Comparison of ENCODE assay signal across 8 mouse cellular contexts in the genomic region with DNA sequence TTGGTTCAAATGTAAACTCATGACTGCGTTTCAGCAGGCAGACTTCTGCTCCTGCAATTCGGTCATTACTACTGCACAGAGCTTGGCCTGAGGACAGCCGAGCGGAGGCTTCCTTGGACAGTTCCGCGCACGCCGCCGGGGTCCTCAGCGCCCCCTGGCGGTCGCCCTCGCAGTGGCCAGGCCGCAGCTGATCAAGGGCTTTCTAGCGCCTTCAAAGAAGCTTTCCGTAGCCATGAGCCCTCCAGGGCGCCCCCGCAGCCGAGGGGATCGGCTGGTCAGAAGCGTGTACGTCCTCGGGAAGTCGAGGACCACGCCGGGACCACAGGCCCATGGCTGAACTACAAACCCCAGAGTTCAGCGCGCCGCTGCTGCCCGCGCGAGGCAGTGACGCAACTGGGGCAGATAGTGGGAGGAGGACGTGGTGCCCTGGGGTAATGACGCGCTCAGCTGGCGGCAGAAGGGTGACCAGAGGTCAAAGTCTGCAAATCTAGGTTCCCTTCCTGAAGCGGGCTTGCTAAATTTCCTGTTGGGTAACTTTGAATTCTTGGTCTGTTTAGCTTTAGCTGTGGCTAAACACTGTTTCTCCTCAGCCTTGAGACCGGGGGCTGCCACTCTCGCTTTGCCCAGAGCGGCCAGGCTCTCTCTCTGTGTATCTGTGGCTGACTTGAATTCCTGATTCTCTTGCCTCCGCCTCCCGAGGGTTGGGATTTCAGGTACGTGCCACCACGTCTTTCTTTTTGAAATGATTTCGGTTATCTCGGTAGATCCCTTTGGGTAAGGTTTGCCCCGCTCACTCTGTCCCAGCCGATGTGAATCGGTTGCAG. TPM values are rescaled to one million over a fixed set of nuclear protein-coding genes. Genes with fewer than 3 reads are reported as not detected.
DNase-seq lines count a peak whose midpoint lies in the region; ATAC-seq and TF ChIP-seq lines count a peak whose summit lies in the region.

No protein-coding gene starts in this region.

- H3K9me3 ChIP-seq in heart, embryonic 10.5 days: no peaks in the 10 kb centered on the region
- H3K9me3 ChIP-seq in kidney, embryonic 14.5 days (ENCODE audit: control insufficient read depth, low read length): no peaks in the 10 kb centered on the region
- no peaks in the 10 kb centered on the region for H3K9me3 ChIP-seq in limb, embryonic 15.5 days
- no peaks in the 10 kb centered on the region for H3K9me3 ChIP-seq in midbrain, postnatal 0 days (ENCODE audit: low read length)

- H3K4me3 ChIP-seq in C2C12 (ENCODE audit: insufficient read depth, poor library complexity, severe bottlenecking): peak overlapping the region; percentile 67
- peak overlapping the region; percentile 76 for H3K4me3 ChIP-seq in embryonic fibroblast, embryonic 13.5 days (ENCODE audit: insufficient read depth, low read length)
- H3K4me3 ChIP-seq in heart, embryonic 10.5 days: peak overlapping the region; percentile 61
- peak overlapping the region; percentile 62 for H3K4me3 ChIP-seq in kidney, embryonic 14.5 days (ENCODE audit: low read length)
- peak overlapping the region; percentile 59 for H3K4me3 ChIP-seq in limb, embryonic 15.5 days
- H3K4me3 ChIP-seq in midbrain, postnatal 0 days (ENCODE audit: low read depth, low read length): peak overlapping the region; percentile 59

- H3ac ChIP-seq in C2C12 (ENCODE audit: control insufficient read depth, insufficient read length, low read depth): peak overlapping the region; percentile 64

- WGBS in heart, embryonic 10.5 days: 1% methylated on average over 50 of the region's 50 CpGs
- WGBS in kidney, embryonic 14.5 days: 2% methylated on average over 50 of the region's 50 CpGs
- under 1% methylated on average over 50 of the region's 50 CpGs for WGBS in limb, embryonic 15.5 days
- WGBS in midbrain, postnatal 0 days: under 1% methylated on average over 50 of the region's 50 CpGs

- H3K9ac ChIP-seq in kidney, embryonic 14.5 days (ENCODE audit: low read depth, low read length): peak overlapping the region; percentile 65
- H3K9ac ChIP-seq in limb, embryonic 15.5 days: peak overlapping the region; percentile 54
- peak overlapping the region; percentile 74 for H3K9ac ChIP-seq in midbrain, postnatal 0 days (replicated peaks; ENCODE audit: low read length, poor library complexity, severe bottlenecking)

- H3K27me3 ChIP-seq in C2C12 (ENCODE audit: control insufficient read depth, insufficient read depth, insufficient read length): no peaks in the 10 kb centered on the region
- no peaks in the 10 kb centered on the region for H3K27me3 ChIP-seq in heart, embryonic 10.5 days (ENCODE audit: insufficient read depth, poor library complexity, severe bottlenecking)
- no peaks in the 10 kb centered on the region for H3K27me3 ChIP-seq in kidney, embryonic 14.5 days (ENCODE audit: control insufficient read depth, insufficient read depth, low read length)
- no peaks in the 10 kb centered on the region for H3K27me3 ChIP-seq in limb, embryonic 15.5 days
- no peaks in the 10 kb centered on the region for H3K27me3 ChIP-seq in midbrain, postnatal 0 days (ENCODE audit: insufficient read depth, low read length)

- peak; percentile 84 for TF ChIP-seq POLR2A in embryonic fibroblast, embryonic 13.5 days (IDR thresholded peaks at IDR 0.05; ENCODE audit: low read depth, low read length)

- ATAC-seq in kidney, embryonic 14.5 days (ENCODE audit: low FRiP score, low TSS enrichment): peak; percentile 98
- peak; percentile 94 for ATAC-seq in limb, embryonic 15.5 days (ENCODE audit: insufficient number of reproducible peaks, low FRiP score, low TSS enrichment, low read depth)
- peak; percentile 96 for ATAC-seq in midbrain, postnatal 0 days (ENCODE audit: low FRiP score)

- H3K36me3 ChIP-seq in C2C12 (ENCODE audit: control insufficient read depth, insufficient read depth): no peaks in the 10 kb centered on the region
- H3K36me3 ChIP-seq in heart, embryonic 10.5 days: peaks cover 22% of the 10 kb centered on the region
- H3K36me3 ChIP-seq in kidney, embryonic 14.5 days (ENCODE audit: control insufficient read depth, insufficient read depth, low read length): peaks cover 4% of the 10 kb centered on the region; the same call in 1 of the 2 replicates
- peaks cover 22% of the 10 kb centered on the region for H3K36me3 ChIP-seq in limb, embryonic 15.5 days
- H3K36me3 ChIP-seq in midbrain, postnatal 0 days (ENCODE audit: insufficient read depth, low read length): peaks cover 13% of the 10 kb centered on the region

- peak overlapping the region; percentile 58 for H3K4me2 ChIP-seq in kidney, embryonic 14.5 days (replicated peaks; ENCODE audit: low read depth, low read length)
- H3K4me2 ChIP-seq in limb, embryonic 15.5 days: peak overlapping the region; percentile 61
- H3K4me2 ChIP-seq in midbrain, postnatal 0 days (ENCODE audit: low read depth, low read length, poor library complexity, severe bottlenecking): peak overlapping the region; percentile 58

- H3K27ac ChIP-seq in embryonic fibroblast, embryonic 13.5 days (ENCODE audit: insufficient read depth, low read length): peak overlapping the region; percentile 86
- H3K27ac ChIP-seq in heart, embryonic 10.5 days: peak overlapping the region; percentile 93
- H3K27ac ChIP-seq in kidney, embryonic 14.5 days (ENCODE audit: low read depth, low read length): peak overlapping the region; percentile 74
- H3K27ac ChIP-seq in limb, embryonic 15.5 days: peak overlapping the region; percentile 94
- H3K27ac ChIP-seq in midbrain, postnatal 0 days (ENCODE audit: low read depth, low read length): peak overlapping the region; percentile 91

- peaks cover 20% of the 10 kb centered on the region for H3K79me2 ChIP-seq in C2C12 (ENCODE audit: control insufficient read depth, insufficient read depth)

- H3K4me1 ChIP-seq in embryonic fibroblast, embryonic 13.5 days (ENCODE audit: control insufficient read depth, insufficient read depth, low read length): no peaks in the 10 kb centered on the region; the same call in 1 of the 2 replicates
- H3K4me1 ChIP-seq in heart, embryonic 10.5 days: peaks cover 44% of the 10 kb centered on the region
- H3K4me1 ChIP-seq in kidney, embryonic 14.5 days (ENCODE audit: control insufficient read depth, insufficient read depth, low read length): peaks cover 7% of the 10 kb centered on the region; the same call in 1 of the 2 replicates
- H3K4me1 ChIP-seq in limb, embryonic 15.5 days: peaks cover 26% of the 10 kb centered on the region
- 0 out of 2 replicates have a peak, but pooled peaks cover 2% of the 10 kb centered on the region for H3K4me1 ChIP-seq in midbrain, postnatal 0 days (ENCODE audit: insufficient read depth, low read length)

- peak; percentile 94 for TF ChIP-seq CTCF in C2C12 (IDR thresholded peaks at IDR 0.05; ENCODE audit: control insufficient read depth, insufficient read depth, insufficient read length)
- TF ChIP-seq CTCF in embryonic fibroblast, embryonic 13.5 days (IDR thresholded peaks at IDR 0.05; ENCODE audit: borderline replicate concordance, insufficient read depth, low read length): peak; percentile 65
- peak; percentile 96 for TF ChIP-seq CTCF in midbrain, postnatal 0 days (IDR thresholded peaks at IDR 0.05)

- DNase-seq in brain, adult 2 months (ENCODE audit: low read depth, low spot score): peak; percentile 98
- DNase-seq in heart, embryonic 10.5 days (ENCODE audit: low spot score): peak; percentile 98
- DNase-seq in midbrain, postnatal 0 days (ENCODE audit: low spot score): peak; percentile 96
- peak; percentile 96 for DNase-seq in spleen, postnatal 10 days (ENCODE audit: low spot score in 2 of 2)

- H3K79me3 ChIP-seq in C2C12 (ENCODE audit: low read depth): peaks cover 2% of the 10 kb centered on the region

RNA-seq across cellular contexts. Expression of gene Ap5s1, which starts 3.3 kb away (rescaled TPM):
- polyA plus RNA-seq in C2C12 (2012; fragmentation: generic; extraction: Trizol): 24.1 TPM
- polyA plus RNA-seq in embryonic fibroblast, embryonic 13.5 days (2011; ENCODE audit: insufficient read length, low read depth, missing spikeins): 13.0 and 13.8 TPM in 2 replicates
- polyA plus RNA-seq in heart, embryonic 10.5 days (2016; fragmentation: Nextera tagmentation; extraction: Ambion mirVana): 23.6 and 33.3 TPM in 2 replicates
- polyA plus RNA-seq in kidney, embryonic 14.5 days (2014; fragmentation: Nextera tagmentation; extraction: Ambion mirVana): 22.2 and 23.7 TPM in 2 replicates
- polyA plus RNA-seq in limb, embryonic 15.5 days (2015; fragmentation: Nextera tagmentation; extraction: Ambion mirVana): 26.7 and 27.8 TPM in 2 replicates
- total RNA-seq in midbrain, postnatal 0 days (2014; rRNA removed): 36.5 and 40.1 TPM in 2 replicates
- polyA plus RNA-seq in midbrain, postnatal 0 days (2015; fragmentation: Nextera tagmentation; extraction: Ambion mirVana): 35.5 and 36.7 TPM in 2 replicates

RNA-seq across cellular contexts. Expression of gene Spef1, which starts 23.1 kb away (rescaled TPM):
- polyA plus RNA-seq in C2C12 (2012; fragmentation: generic; extraction: Trizol): 7.6 TPM
- polyA plus RNA-seq in embryonic fibroblast, embryonic 13.5 days (2011; ENCODE audit: insufficient read length, low read depth, missing spikeins): 4.4 and 10.8 TPM in 2 replicates
- polyA plus RNA-seq in heart, embryonic 10.5 days (2016; fragmentation: Nextera tagmentation; extraction: Ambion mirVana): 0.75 and 1.5 TPM in 2 replicates
- 3.4 and 5.1 TPM in 2 replicates for polyA plus RNA-seq in kidney, embryonic 14.5 days (2014; fragmentation: Nextera tagmentation; extraction: Ambion mirVana)
- polyA plus RNA-seq in limb, embryonic 15.5 days (2015; fragmentation: Nextera tagmentation; extraction: Ambion mirVana): 5.3 and 6.1 TPM in 2 replicates
- total RNA-seq in midbrain, postnatal 0 days (2014; rRNA removed): 19.3 and 27.5 TPM in 2 replicates
- polyA plus RNA-seq in midbrain, postnatal 0 days (2015; fragmentation: Nextera tagmentation; extraction: Ambion mirVana): 9.5 and 10.2 TPM in 2 replicates

RNA-seq across cellular contexts. Expression of gene Cdc25b, which starts 23.4 kb away (rescaled TPM):
- polyA plus RNA-seq in C2C12 (2012; fragmentation: generic; extraction: Trizol): 73.8 TPM
- polyA plus RNA-seq in embryonic fibroblast, embryonic 13.5 days (2011; ENCODE audit: insufficient read length, low read depth, missing spikeins): 19.4 and 33.1 TPM in 2 replicates
- 27.8 and 35.9 TPM in 2 replicates for polyA plus RNA-seq in heart, embryonic 10.5 days (2016; fragmentation: Nextera tagmentation; extraction: Ambion mirVana)
- 41.5 and 55.7 TPM in 2 replicates for polyA plus RNA-seq in kidney, embryonic 14.5 days (2014; fragmentation: Nextera tagmentation; extraction: Ambion mirVana)
- polyA plus RNA-seq in limb, embryonic 15.5 days (2015; fragmentation: Nextera tagmentation; extraction: Ambion mirVana): 51.2 and 51.3 TPM in 2 replicates
- 10.0 and 13.1 TPM in 2 replicates for total RNA-seq in midbrain, postnatal 0 days (2014; rRNA removed)
- 14.0 and 15.1 TPM in 2 replicates for polyA plus RNA-seq in midbrain, postnatal 0 days (2015; fragmentation: Nextera tagmentation; extraction: Ambion mirVana)

RNA-seq across cellular contexts. Expression of gene Mavs, which starts 23.7 kb away (rescaled TPM):
- polyA plus RNA-seq in C2C12 (2012; fragmentation: generic; extraction: Trizol): 19.1 TPM
- polyA plus RNA-seq in embryonic fibroblast, embryonic 13.5 days (2011; ENCODE audit: insufficient read length, low read depth, missing spikeins): 23.1 and 24.8 TPM in 2 replicates
- 20.3 and 21.6 TPM in 2 replicates for polyA plus RNA-seq in heart, embryonic 10.5 days (2016; fragmentation: Nextera tagmentation; extraction: Ambion mirVana)
- 19.7 and 23.7 TPM in 2 replicates for polyA plus RNA-seq in kidney, embryonic 14.5 days (2014; fragmentation: Nextera tagmentation; extraction: Ambion mirVana)
- 19.2 and 22.5 TPM in 2 replicates for polyA plus RNA-seq in limb, embryonic 15.5 days (2015; fragmentation: Nextera tagmentation; extraction: Ambion mirVana)
- total RNA-seq in midbrain, postnatal 0 days (2014; rRNA removed): 6.3 and 10.9 TPM in 2 replicates
- 4.0 and 5.0 TPM in 2 replicates for polyA plus RNA-seq in midbrain, postnatal 0 days (2015; fragmentation: Nextera tagmentation; extraction: Ambion mirVana)

RNA-seq across cellular contexts. Expression of gene Cenpb, which starts 30.3 kb away (rescaled TPM):
- 168 TPM for polyA plus RNA-seq in C2C12 (2012; fragmentation: generic; extraction: Trizol)
- polyA plus RNA-seq in embryonic fibroblast, embryonic 13.5 days (2011; ENCODE audit: insufficient read length, low read depth, missing spikeins): 52.2 and 55.0 TPM in 2 replicates
- 4.9 and 5.1 TPM in 2 replicates for polyA plus RNA-seq in heart, embryonic 10.5 days (2016; fragmentation: Nextera tagmentation; extraction: Ambion mirVana)
- 6.9 and 8.0 TPM in 2 replicates for polyA plus RNA-seq in kidney, embryonic 14.5 days (2014; fragmentation: Nextera tagmentation; extraction: Ambion mirVana)
- 9.6 and 12.0 TPM in 2 replicates for polyA plus RNA-seq in limb, embryonic 15.5 days (2015; fragmentation: Nextera tagmentation; extraction: Ambion mirVana)
- 98.2 and 103 TPM in 2 replicates for total RNA-seq in midbrain, postnatal 0 days (2014; rRNA removed)
- polyA plus RNA-seq in midbrain, postnatal 0 days (2015; fragmentation: Nextera tagmentation; extraction: Ambion mirVana): 11.7 and 13.1 TPM in 2 replicates

Comparison
In these comparisons a context has a peak if more than half of its experiments do, and no peak if none do; other contexts are left out.
1. Peak in every context shown above with its lines: DNase-seq, ATAC-seq, H3K4me3 ChIP-seq and H3K27ac ChIP-seq.